Mouse (Mus musculus) T-helper 1 cell (primary cell): Measurements from ENCODE around the gene Tmem74b.

Source experiments
- in situ Hi-C: fragments of 300-600 bp; cut with MboI, MseI; formaldehyde crosslinking; loops from one replicate; pipeline ENCODE4 v1.15.1; 2025; ENCODE audit warnings: high pct_unique_total_duplicates

Gene Tmem74b

DNA sequence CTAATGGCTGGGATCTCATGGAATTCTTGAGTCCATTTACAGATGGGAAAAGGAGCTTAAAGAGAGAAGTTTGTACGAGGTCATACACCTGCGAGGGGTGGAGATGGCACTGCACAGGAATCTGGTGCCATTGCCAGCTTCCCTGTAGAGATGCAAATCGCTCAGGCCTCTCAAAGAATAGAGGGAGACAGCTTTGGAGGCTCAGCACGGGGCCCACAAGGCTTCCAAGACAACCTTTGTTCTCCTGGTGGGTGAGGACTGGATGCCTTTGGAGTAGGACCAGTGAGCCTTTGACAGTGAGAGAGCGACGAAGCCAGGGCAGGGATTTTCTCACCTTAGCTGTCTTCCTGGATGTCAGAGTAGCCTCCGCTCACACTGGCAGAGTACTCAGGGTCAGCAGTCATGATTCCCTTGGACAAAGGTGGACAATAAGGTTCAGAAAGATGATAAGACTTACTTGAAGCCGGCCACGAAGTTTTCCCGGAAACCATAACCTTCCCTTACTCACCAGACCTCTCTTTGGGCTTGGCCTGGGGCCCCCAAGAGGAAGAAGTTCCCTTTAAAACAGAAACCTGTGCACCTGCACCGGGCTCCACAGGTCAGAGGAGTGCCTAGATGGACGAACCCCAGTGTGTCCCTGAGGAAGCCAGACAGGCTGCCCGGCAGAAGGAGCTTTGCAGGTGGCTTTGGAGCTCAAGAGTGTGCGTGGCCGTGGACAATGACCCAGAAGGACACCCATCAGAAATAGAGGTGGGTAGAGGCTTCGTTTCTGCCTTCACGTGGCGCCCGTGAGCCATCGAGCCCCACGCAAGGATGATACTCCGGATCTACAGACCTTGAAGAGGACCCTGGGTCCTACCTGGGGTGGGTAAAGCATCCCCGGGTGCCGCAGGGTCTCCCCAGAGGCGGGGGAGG is at the start of gene Tmem74b:
Gene Tmem74b (plus strand): TSS at position 778 of the 915 bp plus-strand sequence.
- in situ Hi-C loops, result no loop called here

DNA sequence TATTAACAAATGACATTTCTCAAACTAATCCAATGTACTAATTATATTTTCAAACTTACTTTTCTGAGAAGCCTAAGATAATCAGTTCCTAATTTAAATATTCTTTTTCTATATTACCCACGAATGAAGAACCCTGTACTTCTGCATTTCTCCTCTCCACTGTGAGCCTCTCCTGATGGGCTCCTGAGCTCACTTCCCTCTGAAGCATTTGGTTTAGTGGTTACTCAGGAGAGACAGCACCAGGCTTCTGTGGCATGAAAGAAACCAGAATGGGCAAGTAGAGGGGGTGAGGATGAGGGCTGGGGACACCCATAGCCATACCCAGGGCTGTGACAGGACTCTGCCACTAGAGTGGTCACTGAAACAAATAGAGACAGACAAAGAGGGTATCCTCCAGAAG is 49.8 kb upstream of the Tmem74b start:
- in situ Hi-C loops, result no loop called here

DNA sequence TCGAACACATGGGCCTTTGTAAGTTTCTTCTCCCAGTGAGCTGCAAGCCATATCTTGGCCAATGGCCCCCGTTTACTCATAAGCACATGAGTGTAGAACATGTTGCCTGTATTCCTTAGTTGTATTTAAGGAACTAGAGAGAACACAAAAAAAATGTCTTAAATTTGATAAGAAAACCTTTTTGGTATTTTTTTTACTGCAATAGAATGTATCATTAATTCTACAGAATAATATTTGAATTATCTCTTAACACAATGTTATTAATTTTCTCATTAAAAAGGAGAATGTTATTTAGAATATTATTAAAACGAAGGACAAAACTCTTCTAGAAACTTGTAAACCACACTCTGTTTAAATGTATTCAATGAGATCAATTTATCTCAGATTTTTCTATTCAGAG is 33.4 kb upstream of the Tmem74b start, which contains the start of gene Rad21l:
Gene Rad21l (minus strand): TSS at position 101 of the 400 bp plus-strand sequence.
- in situ Hi-C loops, result no loop called here

DNA sequence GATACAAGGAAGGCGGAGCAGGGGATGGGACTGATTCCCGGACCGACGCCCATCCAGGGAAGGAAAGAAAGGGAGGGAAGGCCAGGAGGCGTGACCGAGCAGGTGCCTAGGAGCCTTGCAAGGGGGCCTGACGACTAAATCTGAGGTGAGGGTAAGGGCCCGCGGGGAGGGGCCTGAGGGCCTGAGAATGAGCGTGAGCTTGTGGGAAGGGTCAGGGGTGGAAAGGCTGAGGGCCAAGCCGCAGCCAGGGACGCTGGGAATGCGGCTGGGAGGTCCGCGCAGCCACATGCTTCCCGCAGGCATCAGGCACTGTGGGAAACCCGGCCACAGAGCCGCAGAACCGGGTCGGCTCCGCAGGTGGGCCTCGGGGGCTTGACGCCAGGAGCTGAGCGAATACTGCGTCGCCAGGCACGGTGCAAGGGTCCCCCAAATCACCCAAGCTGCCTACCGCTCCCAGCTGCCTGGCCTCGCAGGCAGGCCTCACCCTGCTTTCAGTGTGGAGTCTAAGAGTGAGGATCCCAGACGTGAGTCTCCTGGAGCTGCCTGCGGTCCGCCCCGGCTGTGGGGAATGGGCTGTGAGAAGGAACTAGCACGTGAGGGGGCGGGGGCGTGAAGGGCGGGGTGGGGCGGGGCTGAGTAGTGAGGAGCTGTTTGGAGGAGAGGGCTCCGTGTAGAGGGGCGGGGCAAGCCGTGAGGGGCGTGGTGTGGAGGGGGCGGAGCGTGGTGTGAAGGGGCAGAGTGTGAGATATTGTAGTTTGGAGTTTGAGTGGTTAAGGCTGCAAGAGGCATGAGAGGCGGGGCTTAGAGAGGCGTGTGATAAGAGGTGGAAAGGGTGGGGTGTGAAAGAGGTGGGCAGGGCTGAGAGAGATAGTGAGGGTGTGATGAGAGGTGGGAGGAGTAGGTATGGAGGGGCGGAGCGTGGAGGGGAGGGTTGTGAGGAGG is 31.5 kb upstream of the Tmem74b start:
- in situ Hi-C loops, result no loop called here

DNA sequence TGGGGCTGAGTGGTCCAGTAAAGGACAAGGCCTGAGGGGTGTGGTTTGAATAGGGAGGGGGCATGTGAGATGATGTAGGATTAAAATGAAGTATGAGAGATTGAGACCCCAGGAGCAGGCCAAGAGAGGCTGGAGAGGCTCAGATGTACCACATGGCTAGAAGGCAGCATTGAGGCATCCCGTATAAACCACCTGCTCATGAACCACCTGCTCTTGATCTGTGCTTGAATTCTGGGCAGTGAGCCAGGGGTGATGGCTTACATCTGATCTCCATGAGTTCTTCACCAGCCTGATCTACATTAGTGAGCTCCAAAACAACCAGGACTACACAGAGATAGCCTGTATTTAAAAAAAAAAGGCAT is 30.9 kb upstream of the Tmem74b start:
- in situ Hi-C loops, result no loop called here

DNA sequence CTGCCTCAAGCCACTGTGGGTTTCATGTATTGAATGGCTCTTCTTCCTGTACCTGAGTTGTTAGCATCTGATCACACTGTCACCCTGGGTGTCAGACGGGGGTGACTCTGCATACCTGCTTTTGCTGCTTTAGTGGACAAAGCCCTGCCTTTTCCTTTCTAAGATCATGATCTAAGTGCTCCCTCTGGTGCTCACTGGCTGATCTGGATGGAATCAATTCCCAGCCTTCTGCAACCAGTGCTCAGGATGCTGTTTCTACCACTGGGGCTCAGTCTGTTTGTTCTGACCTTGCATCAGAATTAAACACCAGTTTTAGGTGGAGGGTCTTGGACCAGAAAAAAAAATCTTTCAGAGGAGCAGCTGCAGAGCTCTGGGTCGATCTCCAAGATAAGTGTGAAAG is 25.6 kb upstream of the Tmem74b start:
- in situ Hi-C loops, result loop anchor here (5.0 kb wide), 1 partner anchor 184 kb away; the partner anchor contains the start of gene Nsfl1c

DNA sequence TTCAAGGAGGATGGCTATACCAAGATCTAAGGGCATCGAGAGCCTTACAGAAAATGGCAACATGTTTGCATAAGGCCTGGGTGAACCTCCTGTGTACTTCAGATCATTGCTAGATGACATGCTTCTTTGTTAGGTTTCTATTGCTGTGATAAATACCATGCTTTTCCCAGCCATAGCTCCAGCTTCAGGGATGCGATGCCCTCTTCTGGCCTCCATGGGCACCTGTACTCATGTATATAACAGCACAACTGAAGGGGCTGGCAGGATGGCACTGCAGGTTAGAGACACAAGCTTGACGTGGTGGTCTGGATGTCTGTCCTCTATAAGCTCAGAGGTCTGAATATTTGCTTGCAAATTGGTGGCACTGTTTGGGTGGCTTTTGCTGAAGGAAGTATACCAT is 19.5 kb upstream of the Tmem74b start:
- in situ Hi-C loops, result no loop called here

DNA sequence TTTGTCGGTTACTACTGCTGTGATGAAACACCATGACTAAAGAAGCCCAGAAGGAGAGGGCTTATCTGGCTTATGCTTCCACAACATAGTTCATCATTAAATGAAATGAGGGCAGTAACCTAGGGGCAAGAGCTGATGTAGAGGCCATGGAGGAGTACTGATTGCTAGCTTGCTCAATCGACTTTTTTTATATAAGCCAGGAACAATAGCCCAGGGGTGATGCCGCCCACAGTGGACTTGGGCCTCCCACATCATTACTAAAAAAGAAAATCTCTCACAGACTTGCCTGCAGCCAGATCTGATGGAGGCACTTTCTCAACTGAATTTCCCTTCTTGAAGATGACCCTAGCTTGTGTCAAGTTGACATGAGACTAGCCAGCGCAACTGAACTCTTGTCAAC is 18.8 kb upstream of the Tmem74b start:
- in situ Hi-C loops, result no loop called here

DNA sequence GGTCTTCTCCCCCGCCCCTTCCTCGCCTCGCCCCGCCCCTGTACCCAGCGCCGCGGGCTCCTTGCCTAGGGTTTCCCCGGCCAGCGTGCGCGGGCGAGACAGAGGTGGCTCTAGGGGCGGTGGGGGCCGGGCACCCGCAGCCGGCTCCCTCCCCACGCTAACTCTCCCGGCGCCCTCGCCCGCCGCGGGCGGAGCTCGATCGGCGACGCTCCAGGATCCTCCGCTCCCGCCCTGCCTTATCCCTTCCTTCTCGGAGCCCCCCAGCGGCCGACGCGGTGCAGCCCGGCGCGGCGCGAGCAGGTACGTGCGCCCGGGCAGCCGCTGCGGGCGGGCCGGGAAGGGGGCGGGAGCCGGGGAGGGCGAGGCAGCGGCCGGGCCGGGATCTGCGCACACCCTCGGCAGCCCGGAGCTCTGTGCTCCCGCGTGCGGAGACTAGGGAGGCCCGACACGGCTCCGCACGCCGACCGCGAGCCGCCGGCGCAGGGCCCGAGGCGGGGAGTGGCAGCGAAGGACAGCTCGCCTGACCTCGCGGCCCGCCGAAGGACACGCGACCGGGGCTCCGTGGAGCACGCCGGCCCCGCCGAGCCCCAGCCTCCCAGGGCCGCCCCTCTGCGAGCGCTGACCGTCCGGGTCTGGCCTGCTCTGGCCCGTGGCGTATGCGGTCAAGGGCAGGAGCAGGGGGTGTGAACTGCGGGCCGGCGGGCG is 490 bp downstream of the Tmem74b start:
- in situ Hi-C loops, result no loop called here

DNA sequence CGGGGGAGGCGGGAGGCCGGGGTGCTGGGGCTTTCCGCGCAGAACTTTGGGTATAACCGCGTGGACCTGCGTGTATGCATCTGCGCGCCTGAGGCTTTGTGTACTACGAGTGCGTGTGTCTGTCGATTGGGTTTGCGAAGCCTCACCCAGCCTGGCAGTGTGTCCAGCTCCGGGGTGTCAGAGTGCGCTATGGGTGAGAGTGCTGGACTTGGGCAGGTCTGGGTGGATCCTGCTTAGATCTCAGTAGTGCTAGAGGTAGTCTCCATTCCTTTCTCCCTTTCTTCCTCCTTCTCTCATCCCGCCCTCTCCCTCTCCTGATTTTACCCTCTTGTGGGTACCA is 1.0 kb downstream of the Tmem74b start:
- in situ Hi-C loops, result no loop called here

DNA sequence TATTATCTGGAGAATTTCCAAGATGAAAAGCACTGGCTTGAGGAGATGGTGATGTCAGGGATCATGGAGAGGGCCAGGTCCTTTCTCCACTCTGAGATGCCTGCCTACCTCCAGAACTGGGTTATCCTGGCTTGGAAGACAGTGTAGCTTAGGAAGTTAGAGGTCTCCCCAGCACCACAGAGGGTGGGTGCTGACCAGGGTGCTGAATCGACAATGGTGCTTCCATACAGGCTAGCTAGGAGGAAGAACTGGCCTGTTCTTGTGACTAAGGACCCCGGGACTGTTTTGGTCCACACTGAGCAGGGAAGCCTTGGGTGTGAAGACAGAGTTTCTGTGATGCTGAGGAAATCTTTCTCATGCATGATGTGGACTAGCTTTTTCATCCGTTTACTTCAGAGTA is 10.8 kb downstream of the Tmem74b start:
- in situ Hi-C loops, result no loop called here

DNA sequence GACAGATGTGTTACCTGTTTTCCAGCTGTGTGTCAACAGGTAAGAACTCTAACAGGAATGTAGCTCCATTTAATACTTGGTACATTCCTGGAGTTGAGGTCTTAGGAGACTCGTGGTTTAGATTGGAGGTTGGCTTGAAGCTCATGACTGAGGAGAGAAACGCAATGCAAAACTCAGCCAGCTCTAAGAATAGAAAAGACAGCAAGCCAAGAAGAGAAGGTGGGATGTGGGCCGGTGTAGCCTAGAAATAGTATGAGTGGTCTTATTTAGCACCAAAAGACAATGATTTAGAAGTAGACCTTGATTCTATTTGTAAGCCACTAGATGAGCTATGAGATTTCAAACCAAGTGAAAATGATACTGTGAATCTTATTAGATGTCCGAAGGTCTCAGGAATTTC is 13.7 kb downstream of the Tmem74b start:
- in situ Hi-C loops, result no loop called here

DNA sequence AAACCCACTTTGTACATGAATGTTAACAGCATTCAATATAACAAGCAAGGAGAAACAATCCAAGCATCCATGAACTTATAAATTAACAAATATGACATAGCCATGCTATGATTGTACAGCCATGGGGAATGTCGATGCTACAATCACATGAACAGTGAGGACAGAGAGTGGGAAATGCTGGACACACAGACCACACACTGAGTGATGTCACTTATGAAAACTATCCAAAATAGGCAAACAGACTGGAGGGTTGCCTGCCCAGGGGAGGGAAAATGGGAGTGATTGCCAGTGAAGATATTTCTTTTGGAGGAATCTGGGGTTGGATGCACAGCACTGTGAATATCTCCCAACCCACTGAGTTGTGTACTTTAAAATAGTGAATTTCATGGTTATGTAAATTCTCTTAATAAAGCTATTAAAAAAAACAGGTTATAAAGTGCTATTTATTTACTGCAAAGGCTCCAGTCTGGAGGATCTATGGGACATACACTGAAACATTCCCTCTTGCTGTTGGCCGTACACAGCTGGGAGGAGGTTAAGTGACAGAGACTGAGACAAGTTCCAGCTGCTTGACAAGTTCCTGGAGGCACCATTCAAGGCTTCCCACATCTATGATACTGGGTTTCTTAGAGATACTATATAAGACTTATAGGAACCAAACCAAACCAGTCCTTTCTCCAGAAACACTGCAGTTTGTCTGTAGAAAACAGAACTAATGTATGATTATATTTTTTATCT is 14.7 kb downstream of the Tmem74b start:
- in situ Hi-C loops, result no loop called here

DNA sequence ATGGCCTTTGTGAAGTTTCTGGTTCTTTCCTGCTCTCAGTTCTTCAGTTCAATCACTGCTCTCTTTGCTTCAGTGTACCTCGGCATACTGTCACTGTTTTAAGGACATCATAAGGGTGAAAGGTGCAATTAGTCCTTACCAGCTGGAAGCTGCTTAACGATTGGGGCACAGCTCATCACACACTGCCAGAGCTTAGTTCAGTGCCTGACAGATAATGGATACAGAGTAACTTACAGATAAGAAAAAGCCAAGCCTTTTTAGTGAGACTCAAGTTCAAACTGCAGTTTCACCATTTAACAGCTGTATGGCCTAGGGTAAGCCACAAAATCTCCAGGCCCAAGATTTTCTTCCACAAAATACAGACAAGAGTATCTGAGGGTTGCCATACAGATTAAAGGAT is 22.3 kb downstream of the Tmem74b start:
- in situ Hi-C loops, result no loop called here

DNA sequence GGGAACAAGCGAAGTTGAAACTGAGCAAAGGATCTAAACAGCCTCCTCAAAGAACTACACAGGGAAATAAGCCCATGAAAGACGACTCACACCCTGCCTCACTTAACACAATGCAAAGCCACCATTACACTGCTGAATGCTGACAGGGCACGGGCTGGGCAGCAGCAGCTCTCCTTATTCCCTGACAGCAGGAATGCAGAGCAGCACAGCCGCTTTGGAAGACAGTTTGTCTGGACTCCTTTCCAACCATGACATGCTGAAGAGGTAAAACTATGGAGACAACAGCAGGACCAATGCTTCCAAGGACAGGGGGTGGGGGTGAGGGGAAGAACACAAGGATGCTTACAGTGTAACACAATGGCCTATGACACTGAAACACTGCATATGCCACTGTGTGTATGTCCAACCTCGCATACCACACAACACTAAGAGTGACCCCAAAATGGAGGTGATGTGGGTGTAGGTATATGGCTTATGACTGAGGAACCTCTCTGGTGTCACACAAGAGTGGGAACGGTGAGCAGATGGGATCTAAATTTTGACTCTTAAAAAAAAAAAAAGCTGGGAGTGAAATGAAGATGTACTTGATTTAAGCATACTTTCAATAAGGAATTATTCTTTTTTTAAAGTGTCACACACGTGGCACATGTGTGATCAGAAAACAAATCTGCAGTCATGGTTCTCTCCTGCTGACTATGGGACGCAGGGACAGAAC is 31.5 kb downstream of the Tmem74b start:
- in situ Hi-C loops, result no loop called here

DNA sequence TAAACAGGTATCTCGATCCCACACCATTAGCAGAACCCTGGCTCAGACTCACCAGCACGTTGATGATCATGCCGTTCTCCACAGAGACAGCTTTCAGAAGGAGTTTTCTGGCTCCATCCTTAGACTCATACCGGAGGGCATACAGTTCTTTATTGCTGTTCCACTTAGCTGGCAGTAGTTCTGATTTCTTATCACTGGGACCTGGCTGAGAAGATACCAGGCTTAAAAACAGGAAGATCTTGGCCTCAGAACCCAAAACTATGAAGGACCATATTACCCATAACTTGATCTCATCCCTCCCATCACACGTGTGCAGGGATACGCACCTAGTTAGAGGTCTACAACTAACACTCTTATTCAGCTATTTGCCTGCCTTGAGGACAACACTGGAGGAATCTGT is 33.6 kb downstream of the Tmem74b start:
- in situ Hi-C loops, result no loop called here

DNA sequence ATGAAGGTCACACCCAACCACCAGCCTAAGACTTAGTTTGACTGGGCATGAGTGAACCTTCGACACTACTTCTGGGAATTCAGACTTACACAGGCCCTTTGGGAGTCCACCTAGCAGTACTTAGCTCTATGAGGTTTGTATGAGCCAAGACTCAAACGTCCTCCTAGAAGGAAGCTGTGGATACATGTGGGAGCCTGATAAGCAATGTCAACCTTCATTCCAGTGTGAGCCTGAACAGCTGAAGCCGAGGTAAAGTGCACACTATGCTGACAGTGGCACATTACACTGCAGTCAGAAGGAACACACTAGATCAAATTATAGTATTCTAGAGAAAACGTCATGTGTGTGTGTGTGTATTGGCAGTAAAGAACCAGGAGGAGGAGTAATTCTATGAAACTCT is 36.7 kb downstream of the Tmem74b start:
- in situ Hi-C loops, result no loop called here

DNA sequence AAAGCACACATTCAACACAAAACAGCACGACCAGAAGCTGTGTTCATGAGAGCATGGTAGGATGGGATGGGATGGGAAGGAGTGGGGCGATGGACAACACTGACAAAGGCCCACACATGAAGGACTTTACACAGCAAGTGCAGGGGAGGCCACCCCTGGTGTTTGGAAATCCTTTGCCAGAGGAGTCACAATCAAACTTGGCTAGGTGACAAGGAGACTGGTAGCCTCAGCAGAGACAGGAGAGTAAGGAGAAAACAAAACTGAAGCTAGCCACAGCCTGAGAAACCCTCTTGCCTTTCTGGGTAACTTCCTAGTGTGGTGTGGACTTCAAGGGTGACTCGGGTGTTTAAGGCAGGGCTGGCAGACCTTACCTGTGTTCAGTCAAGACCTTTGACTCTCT is 37.3 kb downstream of the Tmem74b start:
- in situ Hi-C loops, result no loop called here

DNA sequence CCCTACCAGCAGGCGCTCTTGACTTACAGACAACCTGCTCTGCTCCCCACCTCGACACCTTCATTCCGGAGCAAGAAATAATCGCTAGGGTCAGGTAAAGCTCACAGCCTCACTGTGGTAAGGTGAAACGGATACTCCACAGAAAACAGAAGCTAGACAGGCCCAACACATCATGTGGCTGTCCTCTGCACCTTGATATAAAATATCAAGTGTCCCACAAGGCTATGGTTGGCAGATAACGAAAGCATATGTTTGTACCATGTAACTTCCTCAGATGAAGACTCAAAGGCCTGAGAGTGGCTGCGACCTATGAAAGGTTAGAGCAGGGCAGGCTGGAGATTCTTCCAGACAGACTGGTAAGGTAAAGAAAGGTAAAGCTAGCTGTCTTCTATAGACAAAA is 37.7 kb downstream of the Tmem74b start:
- in situ Hi-C loops, result no loop called here

DNA sequence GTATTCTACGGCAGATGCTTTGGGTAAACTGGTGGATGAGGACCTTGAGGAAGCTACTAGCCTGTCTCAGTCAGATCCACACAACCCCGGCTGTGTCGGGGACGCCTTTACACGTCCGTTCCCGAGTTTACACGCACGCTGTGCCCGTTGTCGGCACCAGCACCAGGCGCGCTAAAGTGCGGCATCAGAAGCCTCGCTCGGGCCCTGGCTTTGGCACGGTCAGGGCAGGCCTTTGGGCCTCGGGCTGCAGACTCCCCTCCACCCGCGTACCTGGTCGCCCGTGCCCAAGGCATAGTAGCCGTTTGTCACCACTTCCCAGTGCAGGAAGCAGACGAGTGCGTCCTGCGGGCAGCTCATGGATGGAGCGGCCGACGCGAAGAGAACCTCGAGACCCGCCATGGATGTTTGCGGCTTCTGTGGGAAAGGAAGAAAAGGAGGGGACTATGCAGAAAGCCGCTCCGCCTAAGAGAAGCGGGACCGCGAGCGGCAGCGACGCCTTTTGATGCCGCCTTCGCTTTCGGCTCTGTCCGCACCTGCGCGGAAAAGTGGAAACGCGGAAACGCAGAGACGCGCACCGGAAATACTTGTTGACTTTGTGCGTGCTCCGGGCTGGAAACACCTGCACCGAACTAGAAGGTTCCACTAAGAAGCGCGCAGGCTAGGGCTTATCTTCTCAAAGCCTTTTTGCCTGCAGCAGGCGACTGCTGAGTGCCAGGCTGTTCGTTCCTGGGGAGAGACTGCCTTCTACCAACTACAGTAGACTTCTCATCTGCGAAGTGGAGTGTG is 39.1 kb downstream of the Tmem74b start:
- in situ Hi-C loops, result loop anchor here (5.0 kb wide), 1 partner anchor 249 kb away; the partner anchor contains the start of gene Nsfl1c
